Mouse (Mus musculus) thymus, adult 2 months (tissue): ENCODE results near the gene Ptgds.

Experiments used
- CTCF ChIP-seq: fragments of 200-500 bp; IDR thresholded peaks from 2 replicates; pipeline ENCODE4 v1.5.1; 2012; ENCODE audit warnings: mild to moderate bottlenecking, control low read depth, low read length, moderate library complexity, borderline replicate concordance; ENCODE audit not compliant: control insufficient read depth, poor library complexity, insufficient read depth; ENCODE audit errors: extremely low read depth
- POLR2A ChIP-seq: fragments of 200-500 bp; IDR thresholded peaks from 2 replicates; pipeline ENCODE4 v1.6.1; 2012; ENCODE audit warnings: mild to moderate bottlenecking, low read length, control low read depth, moderate library complexity; ENCODE audit not compliant: control insufficient read depth, poor library complexity, insufficient read depth; ENCODE audit errors: extremely low read depth

- no peak for TF ChIP-seq CTCF
- no peak for TF ChIP-seq POLR2A
Observed at GRCm38 (mm10) chr2:25432326-25433098, 37.3 kb downstream of the Ptgds start.
